Mouse (Mus musculus): ENCODE measurements around the gene Lemd1.

The Lemd1 gene

DNA sequence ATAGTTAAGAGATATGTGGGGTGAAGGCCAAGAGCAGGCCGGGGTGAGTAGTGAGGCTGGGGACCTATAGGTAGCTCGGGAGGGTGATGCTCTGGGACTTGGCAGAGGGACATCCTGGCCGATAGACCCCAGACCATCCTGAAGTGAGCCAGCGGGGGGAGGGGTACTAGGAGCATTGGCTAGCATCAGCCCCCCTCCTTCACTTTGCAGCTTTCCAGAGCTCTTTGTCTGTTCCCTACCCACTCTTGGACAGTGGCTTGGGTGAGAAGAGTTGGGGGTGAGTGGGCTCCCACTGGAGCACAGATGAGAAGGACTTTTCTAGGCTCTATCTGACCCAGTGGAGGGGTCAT lies 10.3 kb downstream of the Lemd1 start:
- DNase-seq (ENCODE audit: low spot score), result no peak

DNA sequence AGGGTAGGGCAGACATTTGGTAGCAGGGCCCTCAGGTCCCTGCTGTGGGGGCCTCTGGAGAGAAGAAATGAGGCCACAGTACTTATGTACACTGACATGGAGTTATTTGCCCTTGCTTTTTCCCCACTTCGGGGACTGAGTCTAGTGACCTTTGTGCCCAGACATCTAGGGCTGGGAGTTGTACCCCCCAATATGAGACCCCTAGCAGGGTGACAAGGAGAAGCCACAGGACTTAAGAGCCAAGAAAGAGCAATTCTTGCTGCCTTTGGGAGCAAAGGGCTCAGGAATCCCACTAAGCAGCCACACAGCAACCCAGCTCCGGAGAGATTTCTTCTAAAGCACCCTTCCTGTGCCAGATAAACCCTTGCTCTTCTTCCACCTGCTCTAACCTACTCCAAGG lies 10.7 kb downstream of the Lemd1 start:
- DNase-seq (ENCODE audit: low spot score), result no peak

DNA sequence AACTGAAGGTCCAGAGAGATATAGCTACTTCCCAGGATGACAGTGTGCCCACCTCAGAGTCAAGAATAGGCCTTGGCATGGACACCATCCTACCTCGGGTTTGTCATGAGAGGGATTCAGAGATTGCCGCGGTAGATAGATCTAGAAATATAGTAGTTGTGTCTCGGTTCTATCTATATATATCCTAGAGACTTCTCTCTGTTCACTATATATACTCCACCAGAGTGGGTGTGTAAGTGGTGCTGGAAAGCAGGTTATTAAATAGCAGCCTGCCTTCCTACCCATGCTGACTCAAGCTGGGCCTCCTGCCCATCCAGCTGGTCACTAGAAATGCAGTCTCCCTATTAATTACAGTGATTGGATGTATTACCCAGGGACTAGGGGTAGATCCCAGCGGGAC lies 11.5 kb downstream of the Lemd1 start:
- no peak for DNase-seq (ENCODE audit: low spot score)

DNA sequence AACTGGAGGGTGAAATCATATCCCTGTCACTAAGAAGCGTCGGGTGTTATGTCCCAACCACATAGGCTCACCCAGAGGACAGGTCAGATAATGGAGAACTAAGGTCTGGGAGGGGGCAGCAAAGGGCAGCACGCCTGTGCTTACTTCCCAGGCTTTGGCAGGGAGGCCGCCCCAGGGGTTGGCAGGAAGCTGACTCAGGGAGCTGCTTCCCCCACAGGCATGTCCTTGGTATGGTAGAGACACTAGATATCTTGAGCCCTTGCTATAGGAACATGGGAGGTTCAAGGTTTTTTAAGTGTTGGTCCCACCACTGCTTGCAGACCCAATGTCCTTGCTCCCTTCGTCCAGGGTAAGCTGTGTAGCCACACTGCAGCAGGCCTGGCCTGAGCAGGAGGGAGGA lies 14.7 kb downstream of the Lemd1 start:
- no peak for DNase-seq (ENCODE audit: low spot score)

DNA sequence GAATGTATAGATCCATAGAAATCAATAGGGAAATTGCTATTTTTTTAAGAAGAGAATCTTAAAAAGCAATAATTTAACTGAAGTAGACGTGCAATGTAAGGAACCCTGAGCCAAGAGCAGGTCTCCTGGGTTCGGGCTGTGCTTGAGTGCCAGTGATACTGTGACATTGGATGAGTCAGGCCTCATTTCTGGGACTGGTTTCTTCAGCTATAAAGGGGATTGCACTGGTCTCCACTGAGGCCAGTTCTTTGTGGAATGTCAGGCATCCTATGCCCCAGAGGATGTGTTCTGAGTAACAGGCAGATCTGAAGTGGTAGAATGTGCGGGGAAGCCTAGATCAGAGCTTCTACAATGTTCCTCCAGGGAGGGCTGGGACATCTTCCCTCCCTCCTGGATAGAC lies 15.6 kb downstream of the Lemd1 start:
- DNase-seq (ENCODE audit: low spot score), result no peak

DNA sequence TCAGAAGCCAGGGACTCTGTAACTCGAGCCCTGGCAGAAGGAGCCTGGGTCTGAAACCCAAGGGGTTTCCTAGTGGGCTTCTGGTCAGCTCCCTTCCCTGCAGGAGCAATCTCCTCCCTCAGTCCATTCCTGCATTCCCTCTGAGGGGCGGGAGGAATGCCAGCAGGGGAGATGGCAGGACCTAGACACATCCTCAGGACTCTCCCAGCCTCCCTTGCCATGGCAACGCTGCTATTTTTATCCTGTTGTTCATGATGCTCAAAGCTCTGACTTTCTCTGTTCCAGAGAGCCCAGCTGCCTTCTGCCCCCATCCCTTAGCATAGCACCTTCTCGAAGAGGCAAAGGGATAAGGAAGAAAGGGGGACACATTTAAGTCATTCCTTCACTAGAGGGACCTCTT lies 16.9 kb downstream of the Lemd1 start:
- DNase-seq (ENCODE audit: low spot score), result no peak

DNA sequence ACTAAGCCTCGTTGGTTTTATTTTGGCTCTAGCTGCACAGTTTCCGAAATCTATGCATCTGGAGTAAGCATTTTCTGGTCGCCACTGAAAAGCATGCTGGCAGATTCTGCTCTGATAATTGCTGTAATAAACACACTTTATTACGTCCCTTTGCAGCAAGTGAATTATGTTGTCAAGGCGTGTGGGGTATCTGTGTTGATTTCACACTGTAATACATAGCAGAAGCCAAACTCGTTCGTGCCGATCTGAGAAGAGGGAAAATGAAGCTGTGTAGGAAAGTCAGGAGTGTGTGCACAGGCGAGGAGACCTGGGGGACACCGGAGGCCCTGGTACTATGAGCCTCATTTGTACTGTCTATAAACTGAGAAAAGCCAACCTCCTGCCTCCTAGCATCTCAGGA lies 18.2 kb downstream of the Lemd1 start:
- DNase-seq (ENCODE audit: low spot score), result no peak

DNA sequence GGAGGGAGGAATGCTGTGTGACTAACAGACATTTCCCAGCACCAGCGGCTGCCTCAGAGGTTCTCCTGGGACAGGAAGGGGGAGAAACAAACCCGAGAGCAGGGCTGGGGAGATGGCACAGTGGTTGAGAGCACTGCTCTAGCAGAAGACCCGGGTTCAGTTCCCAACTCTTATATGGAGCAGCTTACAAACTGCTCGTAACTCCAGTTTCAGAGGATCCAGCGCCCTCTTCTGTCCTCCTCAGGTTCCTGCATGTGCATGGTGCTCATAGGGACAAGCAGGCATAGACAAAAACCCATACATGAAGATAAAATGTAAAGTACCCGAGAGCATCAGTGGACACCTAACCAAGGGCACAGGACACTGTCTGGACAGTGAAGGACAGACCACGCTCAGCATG lies 19.7 kb downstream of the Lemd1 start:
- DNase-seq (ENCODE audit: low spot score), result peak; percentile 13

DNA sequence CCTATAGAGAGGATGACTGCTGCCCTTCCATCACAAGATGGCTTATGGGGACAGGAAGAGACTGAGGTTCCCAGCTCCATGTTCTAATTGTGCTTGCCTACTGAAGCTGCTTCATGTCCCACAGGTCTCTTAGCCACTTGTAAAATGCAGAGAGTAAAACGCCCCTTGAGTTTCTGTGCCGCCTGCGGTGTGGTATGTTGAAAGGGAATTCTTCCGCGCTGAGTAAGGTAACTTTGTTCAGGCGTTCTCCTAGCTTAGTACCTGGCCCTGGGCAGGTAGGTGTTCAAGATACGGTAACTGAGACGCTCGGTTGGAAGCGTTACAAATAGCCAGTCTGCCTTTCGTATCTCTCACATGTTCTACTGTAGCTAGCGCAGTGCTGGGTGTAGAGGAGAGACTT lies 20.4 kb downstream of the Lemd1 start:
- no peak for DNase-seq (ENCODE audit: low spot score)

DNA sequence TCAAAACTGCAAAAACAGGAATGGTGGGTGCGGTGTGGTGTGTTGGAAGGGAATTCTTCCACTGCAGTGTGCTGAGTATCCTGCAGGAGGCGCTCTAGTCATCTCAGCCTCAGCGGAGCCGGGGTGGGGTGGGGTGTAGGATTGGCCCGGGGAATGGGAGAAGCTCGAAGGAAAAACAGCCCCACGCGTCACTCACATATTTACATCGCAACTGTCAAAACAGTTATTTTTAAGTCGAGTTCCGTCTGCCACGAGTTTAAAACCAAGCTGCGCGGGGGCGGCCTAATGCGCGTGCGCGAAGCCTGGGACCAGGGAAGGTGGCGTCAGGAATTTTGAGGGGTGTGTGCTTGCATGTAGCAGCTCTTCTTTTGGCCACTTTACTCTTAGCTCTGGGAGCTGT lies 21.0 kb downstream of the Lemd1 start:
- no peak for DNase-seq (ENCODE audit: low spot score)

DNA sequence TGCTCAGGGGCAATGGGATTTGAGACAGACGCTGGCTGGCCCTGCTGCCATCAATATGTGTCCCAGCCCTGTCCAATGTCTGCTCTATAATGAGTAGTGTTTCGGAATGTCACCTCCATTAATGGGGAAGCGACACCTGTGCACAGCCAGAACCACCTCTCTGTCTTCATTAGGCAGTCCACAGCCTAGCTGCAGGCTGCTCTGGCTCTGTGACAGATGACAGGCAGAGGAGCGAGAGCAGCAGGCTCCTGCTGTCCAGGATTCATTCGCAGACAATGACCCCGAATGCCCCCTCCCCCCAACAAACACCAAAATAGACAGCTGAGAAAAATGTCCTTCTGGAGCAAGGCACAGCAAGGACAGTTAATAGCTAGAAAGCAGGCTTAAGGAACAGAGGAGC lies 21.8 kb downstream of the Lemd1 start:
- DNase-seq (ENCODE audit: low spot score), result no peak

DNA sequence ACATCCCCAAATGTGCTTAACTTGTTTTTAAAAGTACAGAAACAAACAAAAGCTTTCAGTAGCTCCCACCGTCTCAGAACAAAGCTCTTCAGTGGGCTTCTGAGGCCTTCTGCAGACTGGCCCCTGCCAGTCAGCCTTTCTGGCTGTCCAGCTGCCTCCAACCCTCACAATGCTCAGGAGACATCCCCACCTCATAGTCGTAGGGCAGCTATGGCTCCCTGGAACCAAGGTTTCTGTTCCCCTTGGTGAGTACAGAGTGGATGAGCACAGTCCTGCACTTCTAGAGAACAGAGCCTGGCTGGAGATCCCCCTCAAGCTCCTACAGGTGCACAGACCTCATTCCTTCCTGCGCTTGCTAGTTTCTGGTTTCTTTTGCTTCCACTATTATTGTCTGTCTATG lies 25.0 kb downstream of the Lemd1 start:
- no peak for DNase-seq (ENCODE audit: low spot score)

DNA sequence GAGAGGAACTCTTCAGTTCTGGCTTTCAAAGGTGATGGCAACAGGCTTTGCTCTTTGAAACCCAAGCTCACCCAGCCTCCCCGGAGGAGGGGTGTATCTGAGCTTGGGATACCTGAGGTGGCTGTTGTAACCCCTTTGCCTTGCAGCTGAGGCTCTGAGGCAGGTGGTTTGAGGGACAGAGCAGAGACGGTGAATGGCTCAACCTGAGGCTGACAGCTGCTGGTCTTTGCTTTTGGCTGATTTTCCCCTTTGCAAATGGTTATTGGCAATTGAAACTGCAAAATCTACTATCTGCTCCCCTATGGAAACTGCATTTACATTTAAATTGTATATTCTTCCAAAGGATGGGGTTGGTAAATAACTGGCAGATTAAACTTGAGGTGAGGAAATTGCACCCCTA lies 30.4 kb downstream of the Lemd1 start:
- no peak for DNase-seq (ENCODE audit: low spot score)

DNA sequence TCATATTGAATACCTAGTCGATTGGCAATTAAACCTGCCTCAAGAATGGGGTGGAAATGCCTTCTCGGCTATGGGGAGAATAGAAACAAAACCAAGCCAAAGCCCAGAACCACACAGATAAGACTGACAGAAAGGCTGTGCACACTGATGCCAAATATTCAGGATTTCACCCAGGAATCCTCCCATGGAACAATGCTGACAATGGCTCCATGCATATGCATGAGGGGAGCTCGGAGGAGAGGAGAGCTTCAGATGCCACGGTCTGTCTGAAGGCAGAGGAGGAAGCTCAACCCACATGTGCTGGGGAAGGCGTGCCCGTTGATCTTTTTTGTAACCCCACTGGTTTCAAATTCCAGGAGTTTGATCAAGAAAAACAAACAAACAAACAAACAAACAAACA lies 30.9 kb downstream of the Lemd1 start:
- DNase-seq (ENCODE audit: low spot score), result no peak

DNA sequence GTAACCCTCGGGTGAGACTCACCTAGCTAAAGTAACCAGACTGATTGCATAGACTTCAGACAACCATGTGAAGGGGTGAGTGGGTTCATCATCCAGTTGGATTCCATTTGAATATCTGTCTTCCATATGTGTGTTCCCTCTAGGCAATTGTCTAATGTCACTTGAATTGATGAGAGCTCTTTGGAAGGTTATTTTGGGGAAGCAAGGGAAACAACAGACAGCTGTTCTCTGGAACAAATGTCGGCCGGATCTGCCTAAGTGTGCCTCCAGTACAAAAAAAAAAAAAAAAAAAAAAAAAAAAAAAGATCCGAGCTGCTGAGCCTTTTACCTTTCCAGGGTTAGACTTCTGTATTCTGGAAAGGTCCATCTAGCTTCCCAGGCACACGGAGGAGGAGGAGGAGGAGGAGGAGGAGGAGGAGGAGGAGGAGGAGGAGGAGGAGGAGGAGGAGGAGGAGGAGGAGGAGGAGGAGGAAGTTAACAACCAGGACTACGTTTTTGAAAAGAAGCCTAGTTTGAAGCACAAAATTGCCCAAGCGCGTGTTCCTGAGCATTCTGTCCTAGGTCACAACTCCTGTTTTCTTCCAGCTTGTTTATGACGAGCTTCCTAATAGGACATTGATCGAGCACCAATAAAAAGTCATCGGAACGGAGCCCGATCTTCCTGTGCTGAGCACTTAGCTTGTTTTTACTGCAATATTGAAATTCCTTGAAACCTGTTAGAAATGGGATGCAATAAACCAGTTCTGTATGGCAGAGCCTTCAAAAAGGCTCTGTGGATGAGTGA lies 35.3 kb downstream of the Lemd1 start:
- DNase-seq (ENCODE audit: low spot score), result no peak

DNA sequence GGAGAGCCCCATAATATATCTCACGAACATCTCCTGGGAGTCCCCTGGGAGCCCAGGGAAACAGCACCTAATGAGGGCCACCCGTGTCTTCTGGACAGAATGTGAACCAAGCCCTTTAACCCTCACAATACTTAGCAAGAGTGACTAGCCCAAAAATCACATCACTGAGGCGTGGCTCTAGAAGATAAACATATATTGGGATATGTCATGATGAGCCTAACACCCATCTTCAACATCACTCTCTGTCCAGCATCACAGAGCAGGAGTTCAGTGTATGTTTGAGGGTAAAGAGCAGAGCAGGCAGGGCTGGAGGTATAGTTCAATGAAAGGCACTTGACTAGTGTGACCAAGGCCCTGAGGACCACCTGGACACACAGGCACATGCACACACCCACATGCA lies 38.4 kb downstream of the Lemd1 start, which contains the start of gene Gm10188:
TSS of gene Gm10188 (minus strand) at position 101 of the 400 bp plus-strand sequence.
- no peak for DNase-seq (ENCODE audit: low spot score)

DNA sequence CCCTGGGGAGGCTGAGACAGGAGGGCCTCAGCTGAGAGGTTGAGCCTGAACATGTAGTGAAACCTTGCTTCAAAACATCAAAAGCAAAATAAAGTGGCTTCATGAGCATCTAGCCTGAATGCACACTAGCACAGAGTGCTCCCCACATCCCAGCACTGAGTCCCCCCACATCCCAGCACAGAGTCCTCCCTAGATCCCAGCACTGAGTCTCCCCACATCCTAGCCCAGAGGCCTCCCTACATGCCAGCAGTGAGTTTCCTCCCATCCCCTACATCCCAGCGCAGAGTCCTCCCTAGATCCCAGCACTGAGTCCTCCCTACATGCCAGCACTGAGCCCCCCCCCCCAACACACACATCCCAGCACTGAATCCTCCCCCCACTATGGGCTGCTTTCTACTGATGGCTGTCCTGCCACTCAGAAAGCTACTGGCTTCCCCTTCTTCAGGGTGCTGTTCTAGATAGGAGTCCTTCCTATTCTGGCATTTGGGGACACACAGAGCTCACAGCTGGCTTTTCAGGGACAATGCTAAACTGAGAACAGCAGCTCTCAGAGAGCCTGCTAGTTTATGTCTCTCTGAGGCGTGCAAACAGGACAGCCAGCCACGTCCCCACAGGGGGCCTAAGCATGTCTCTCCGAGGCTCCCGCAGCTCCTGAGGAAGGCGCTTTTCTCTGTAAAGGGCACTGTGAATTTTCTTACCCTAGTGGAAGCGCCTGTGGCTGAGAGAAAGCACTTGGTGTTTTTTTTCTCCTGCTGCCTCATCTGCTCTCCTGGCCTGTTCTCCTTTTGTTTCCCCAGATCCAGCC lies 40.4 kb downstream of the Lemd1 start:
- DNase-seq (ENCODE audit: low spot score), result no peak

DNA sequence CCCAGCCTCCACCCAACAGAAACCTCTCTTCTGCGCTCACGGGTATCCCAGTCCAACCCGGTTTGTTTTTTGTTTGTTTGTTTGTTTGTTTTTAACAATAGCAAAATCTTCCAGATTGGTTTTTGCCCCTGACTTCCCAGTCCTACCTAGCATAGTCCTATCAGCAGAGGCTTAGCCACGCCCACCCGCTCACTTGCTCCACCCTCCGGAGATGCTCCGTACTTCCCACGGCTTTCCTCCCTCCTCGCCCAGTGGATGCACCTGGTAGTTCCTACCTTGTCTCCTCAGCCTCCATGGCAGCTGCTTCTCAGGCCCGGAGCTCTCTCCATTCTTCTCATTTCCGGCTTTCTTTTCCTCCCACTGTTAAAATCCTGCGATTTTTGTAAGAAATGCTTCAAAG lies 42.3 kb downstream of the Lemd1 start:
- DNase-seq (ENCODE audit: low spot score), result no peak

DNA sequence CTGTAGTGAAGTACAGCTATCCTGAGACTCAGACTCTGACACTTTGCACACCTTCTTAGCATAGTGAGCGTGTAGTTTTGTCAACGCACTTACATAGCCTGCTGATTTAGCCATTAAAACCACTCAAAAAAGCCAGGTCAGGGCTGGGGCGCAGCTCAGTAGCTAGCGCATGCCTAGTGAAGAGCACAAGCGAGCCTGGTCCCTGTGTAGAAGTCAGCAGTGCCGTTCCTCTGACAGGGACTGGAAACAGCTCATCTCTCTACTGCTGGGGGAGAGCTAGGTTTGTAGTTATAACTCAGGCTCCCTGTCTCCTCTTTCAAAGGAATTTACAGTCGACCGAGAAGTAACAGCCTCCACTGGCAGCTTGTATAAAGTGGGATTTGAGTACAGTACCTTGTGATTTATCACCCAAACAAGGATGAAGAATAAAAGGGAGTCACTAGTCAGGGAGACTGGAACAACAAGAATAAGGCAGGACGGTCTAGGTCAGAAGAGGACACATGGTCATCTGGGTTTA lies 43.6 kb downstream of the Lemd1 start:
- no peak for DNase-seq (ENCODE audit: low spot score)

DNA sequence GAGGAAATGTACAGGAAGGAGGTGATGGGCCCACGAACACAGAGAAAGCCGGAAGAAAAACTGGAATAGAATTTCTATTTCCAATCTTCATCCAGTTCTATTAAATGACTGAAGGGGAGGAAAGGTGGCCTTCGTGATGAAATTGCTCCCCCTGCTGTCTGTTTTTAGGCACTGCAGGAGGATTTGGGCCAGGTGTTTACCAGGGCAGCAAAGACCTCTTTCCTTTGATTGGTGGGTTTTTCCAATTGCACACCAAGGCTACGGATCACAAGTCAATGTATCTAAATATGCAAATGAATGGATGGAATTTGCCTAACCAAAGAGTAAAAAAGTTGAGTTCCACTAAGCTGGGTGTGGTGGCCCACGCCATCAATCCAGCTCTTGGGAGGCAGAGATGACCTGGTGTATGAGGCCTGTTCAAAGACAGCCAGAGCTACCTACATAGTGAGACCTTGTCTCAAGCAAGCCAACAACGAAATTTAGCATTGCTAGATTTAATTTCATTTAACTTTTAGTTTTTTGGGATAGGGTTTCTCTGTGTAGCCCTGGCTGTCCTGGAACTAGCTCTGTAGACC lies 46.4 kb downstream of the Lemd1 start:
- DNase-seq (ENCODE audit: low spot score), result peak; percentile 69

DNA sequence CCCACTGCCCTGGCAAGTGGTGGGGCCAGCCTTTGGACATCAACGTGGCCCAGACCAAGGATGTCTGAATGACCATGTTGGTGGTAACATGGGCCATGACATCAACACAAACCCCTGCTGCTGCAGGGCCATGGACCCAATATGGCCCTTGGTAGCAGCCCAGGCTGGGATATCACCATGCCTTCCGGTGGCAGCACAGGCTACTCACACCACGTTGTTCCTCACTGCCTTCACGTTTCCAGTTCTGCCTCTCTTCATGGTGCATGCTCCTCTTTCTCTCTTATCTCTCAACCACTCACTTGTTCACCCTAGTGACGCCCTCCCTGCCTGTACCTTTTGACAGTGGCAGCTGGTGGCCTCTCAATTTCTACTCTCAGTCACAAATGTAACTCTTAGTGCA lies 53.8 kb downstream of the Lemd1 start:
- DNase-seq (ENCODE audit: low spot score), result no peak

DNA sequence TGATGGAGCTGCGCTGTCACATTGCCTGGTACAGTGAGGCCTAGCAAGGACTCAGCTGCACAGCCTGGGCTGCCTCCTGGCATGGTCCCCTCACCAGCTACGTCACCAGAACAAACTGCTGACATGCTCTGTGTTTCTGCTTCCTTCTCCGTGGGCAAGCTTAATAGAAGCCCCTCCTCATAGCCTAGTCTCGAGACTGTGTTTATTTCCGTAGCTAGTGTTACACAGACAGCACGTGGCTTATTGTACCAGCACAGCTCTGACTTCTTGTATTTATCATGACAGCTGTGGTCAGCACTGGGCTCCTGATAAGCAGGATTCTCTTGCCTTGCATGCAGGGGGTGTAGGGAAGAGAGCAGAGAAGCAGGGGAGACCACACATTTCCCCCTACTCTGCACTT lies 54.9 kb downstream of the Lemd1 start:
- no peak for DNase-seq (ENCODE audit: low spot score)

DNA sequence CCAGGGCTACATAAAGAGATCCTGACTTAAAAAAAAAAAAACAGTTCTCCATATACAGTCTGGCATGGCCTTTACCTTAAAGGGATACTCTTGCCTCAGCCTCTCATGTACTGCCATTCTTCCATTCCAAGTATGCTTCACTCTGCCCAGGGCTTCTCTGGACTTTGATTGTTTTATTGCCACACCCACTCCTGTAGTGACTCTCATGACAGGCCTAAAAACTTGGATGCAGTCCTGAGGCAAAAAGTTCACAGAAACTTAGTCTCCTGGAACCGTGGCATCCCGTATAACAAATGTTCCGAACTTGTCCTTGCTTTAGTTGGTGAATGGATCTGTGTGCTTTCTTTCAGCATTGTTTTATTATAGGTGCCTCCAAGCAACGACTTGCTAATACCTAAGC lies 55.4 kb downstream of the Lemd1 start:
- DNase-seq (ENCODE audit: low spot score), result no peak
